Mouse (Mus musculus): ENCODE measurements around the gene Mlh3. TPM values are rescaled to one million over a fixed set of nuclear protein-coding genes. Genes with fewer than 3 reads are reported as not detected.

Mlh3 gene
- polyA plus RNA-seq, 1 experiment, result 0.99 TPM

DNA sequence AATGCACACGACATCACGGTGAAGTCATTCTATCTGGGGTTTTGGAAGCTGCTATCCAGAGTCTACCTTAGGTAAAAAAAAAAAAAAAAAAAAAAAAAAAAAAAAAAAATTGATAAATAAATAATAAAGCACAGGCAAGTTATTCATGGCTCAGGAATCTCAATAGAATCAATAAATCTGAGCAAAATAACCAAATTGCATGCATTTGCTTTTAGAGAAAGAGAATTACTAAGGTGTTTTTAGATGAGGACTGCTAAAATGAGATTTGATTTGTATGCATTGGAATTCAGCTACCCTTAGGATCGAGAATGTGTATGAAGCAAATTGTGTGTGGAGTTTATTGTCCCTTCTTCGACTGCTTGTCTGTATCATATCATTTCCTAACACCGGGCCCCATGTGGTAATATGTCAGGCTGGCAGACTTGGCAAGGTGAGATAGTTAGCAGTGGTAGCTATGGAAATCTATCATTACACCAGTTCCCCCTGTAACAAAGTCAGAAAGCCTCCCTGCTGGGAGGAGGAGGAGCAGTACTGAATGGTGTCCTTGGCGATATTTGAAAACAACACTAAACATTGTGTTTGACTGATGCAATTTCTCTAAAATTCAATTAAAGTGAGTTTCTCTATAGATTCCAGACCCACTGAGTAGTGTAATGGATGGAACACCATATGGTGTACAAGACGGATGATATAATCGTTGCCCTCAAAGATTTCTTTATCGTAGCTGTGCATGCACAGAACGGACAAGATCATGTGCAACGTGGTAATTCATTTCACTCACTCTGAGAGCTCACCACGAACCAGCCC is 10.6 kb upstream of the Mlh3 start:
- TF ChIP-seq POLR2A (IDR thresholded peaks at IDR 0.05; ENCODE audit: low read depth, low read length), result no peak
- TF ChIP-seq CTCF (IDR thresholded peaks at IDR 0.05; ENCODE audit: extremely low read depth, insufficient read length, insufficient replicate concordance, low read depth, low read length), result no peak
- H3K36me3 ChIP-seq (ENCODE audit: control insufficient read depth, insufficient read depth, low read length), result no peaks in the 10 kb centered on the region
- H3K27ac ChIP-seq (ENCODE audit: insufficient read depth, low read depth, low read length), result no peak overlapping the region
- no peaks in the 10 kb centered on the region for H3K27me3 ChIP-seq (ENCODE audit: control insufficient read depth, insufficient read depth, low read length)
- WGBS, result 64% methylated on average over 12 of the region's 12 CpGs
- H3K4me1 ChIP-seq (ENCODE audit: control insufficient read depth, insufficient read depth, insufficient read length, low read length), result no peaks in the 10 kb centered on the region; the same call in 1 of the 2 replicates
- H3K4me3 ChIP-seq (ENCODE audit: low read depth, low read length), result no peak overlapping the region

DNA sequence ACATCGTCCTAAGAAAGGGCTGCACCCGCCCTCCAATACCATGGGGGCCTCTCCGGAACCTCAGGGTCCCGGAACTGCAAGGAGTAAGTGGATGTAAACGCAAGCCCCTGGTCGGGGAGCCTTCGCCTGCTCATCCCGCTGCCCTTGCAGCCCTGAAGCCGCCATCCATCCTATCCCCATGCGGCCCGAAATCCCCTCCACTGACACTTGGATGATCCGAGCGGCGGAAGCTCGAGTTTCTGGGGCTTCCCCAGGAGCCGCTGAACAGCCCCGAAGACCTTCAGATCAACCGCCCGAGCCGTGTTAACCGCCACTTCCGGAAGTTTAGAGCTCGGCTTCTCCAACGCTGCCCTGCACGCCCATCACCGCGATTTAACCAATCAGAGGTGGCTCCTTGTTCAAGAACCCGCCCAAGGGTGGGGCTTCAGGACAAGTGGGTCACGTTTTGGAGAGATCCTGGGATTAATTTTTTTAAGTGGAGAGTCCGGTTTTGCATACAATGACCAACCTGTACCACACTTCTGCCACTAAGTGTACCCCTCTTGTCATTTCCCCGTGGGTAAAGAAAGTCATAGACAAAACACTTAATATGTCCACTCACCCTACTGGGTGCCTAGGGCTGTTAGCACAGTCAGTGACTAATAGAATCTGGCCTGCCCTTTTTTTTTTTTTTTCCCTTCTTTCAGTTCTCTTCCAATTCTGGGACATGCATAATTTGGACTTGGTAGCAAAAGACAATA is 9.9 kb upstream of the Mlh3 start:
- no peak for TF ChIP-seq CTCF (IDR thresholded peaks at IDR 0.05; ENCODE audit: extremely low read depth, insufficient read length, insufficient replicate concordance, low read depth, low read length)
- peak; percentile 74 for TF ChIP-seq POLR2A (IDR thresholded peaks at IDR 0.05; ENCODE audit: low read depth, low read length)
- no peaks in the 10 kb centered on the region for H3K36me3 ChIP-seq (ENCODE audit: control insufficient read depth, insufficient read depth, low read length)
- no peaks in the 10 kb centered on the region for H3K27me3 ChIP-seq (ENCODE audit: control insufficient read depth, insufficient read depth, low read length)
- no peaks in the 10 kb centered on the region; the same call in 1 of the 2 replicates for H3K4me1 ChIP-seq (ENCODE audit: control insufficient read depth, insufficient read depth, insufficient read length, low read length)
- WGBS, result under 1% methylated on average over 31 of the region's 31 CpGs
- peak overlapping the region; percentile 71 for H3K4me3 ChIP-seq (ENCODE audit: low read depth, low read length)
- 0 out of 2 replicates have a peak overlapping the region, but pooled peaks have one; percentile 24 for H3K27ac ChIP-seq (ENCODE audit: insufficient read depth, low read depth, low read length)

DNA sequence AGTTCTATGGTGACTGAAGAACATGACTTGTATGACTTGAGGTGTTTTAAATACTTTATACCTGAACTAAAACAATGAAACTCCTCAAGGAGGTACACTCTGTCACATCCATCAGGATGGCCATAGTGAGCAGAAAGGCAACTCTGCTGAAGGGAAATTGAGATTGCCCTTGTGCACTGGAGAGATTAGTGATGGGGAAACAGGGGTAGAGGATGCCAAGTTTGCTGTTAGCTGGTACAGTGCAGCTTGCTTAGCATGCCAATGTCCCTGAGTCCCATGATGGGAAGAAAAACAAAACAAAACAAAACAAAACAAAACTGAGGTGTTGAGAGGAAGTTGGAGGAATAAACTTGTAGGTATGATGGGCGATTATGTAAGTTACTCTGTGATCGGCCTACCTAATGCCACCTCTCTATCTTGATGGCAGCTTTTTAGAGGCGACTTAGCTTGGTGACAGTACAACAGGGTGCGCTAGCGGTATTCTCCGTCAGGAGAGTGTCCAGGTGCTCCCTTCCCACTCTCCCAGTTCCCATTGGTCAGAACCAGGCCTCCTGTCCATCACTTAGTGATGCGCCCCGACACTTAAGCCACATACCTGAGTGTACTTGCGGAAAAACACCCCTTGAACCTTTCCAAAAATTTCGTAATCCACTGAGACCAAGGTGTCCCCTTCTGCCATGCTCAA is 9.1 kb upstream of the Mlh3 start:
- H3K27me3 ChIP-seq (ENCODE audit: control insufficient read depth, insufficient read depth, low read length), result no peaks in the 10 kb centered on the region
- H3K4me1 ChIP-seq (ENCODE audit: control insufficient read depth, insufficient read depth, insufficient read length, low read length), result no peaks in the 10 kb centered on the region; the same call in 1 of the 2 replicates
- WGBS, result 2% methylated on average over 10 of the region's 10 CpGs
- peak overlapping the region; percentile 71 for H3K4me3 ChIP-seq (ENCODE audit: low read depth, low read length)
- no peaks in the 10 kb centered on the region for H3K36me3 ChIP-seq (ENCODE audit: control insufficient read depth, insufficient read depth, low read length)
- no peak for TF ChIP-seq CTCF (IDR thresholded peaks at IDR 0.05; ENCODE audit: extremely low read depth, insufficient read length, insufficient replicate concordance, low read depth, low read length)
- no peak for TF ChIP-seq POLR2A (IDR thresholded peaks at IDR 0.05; ENCODE audit: low read depth, low read length)
- H3K27ac ChIP-seq (ENCODE audit: insufficient read depth, low read depth, low read length), result 0 out of 2 replicates have a peak overlapping the region, but pooled peaks have one; percentile 24

DNA sequence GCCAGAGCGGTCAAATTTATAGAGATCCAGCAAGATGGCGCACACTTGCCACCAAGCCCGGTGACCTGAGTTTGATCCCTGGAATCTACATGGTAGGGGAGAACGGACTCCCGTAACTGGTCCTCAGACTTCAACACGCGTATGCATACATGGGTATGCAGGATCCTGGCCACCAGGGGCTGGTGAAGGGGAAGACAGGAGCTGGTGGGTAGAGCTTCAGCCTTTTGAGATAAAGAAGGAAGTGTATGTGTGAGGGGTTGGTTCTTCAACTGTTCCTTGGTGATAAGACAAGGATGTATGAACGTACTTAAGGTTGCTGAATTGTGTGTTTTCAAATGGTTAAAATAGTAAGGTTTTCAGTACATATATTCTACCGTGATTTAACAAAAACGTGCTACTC is 8.5 kb upstream of the Mlh3 start:
- Histone ChIP-seq H3K27ac (ENCODE audit: insufficient read depth, low read depth, low read length) (no peak overlapping the region), H3K4me3 (ENCODE audit: low read depth, low read length) (no peak overlapping the region), H3K27me3 (ENCODE audit: control insufficient read depth, insufficient read depth, low read length) (no peaks in the 10 kb centered on the region), H3K36me3 (ENCODE audit: control insufficient read depth, insufficient read depth, low read length) (no peaks in the 10 kb centered on the region), H3K4me1 (ENCODE audit: control insufficient read depth, insufficient read depth, insufficient read length, low read length) (no peaks in the 10 kb centered on the region; the same call in 1 of the 2 replicates)
- TF ChIP-seq POLR2A (IDR thresholded peaks at IDR 0.05; ENCODE audit: low read depth, low read length) (no peak), CTCF (IDR thresholded peaks at IDR 0.05; ENCODE audit: extremely low read depth, insufficient read length, insufficient replicate concordance, low read depth, low read length) (no peak)
- 95% methylated on average over 10 of the region's 10 CpGs for WGBS

DNA sequence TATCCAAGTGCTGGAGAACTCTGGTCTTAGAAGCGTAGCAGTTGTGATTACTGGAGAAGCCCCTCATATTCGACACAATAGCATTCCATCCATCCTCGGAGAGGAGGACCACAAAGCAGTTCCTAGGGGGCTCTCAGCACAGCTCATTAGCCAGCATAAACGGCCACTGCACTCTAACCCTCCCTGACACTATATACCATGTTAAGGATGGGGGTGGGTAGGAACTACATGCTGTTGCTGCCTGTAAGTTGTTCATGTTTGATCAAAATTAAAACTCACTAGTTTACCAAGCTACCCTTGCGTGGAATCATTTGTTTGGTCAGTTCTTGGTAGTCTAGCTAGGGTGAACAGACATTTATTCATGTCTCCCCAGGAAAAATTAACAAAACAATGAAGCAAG is 5.9 kb upstream of the Mlh3 start:
- Histone ChIP-seq H3K27me3 (ENCODE audit: control insufficient read depth, insufficient read depth, low read length) (no peaks in the 10 kb centered on the region), H3K27ac (ENCODE audit: insufficient read depth, low read depth, low read length) (no peak overlapping the region), H3K4me1 (ENCODE audit: control insufficient read depth, insufficient read depth, insufficient read length, low read length) (no peaks in the 10 kb centered on the region; the same call in 1 of the 2 replicates), H3K36me3 (ENCODE audit: control insufficient read depth, insufficient read depth, low read length) (no peaks in the 10 kb centered on the region), H3K4me3 (ENCODE audit: low read depth, low read length) (no peak overlapping the region)
- no peak for TF ChIP-seq POLR2A (IDR thresholded peaks at IDR 0.05; ENCODE audit: low read depth, low read length)
- no peak for TF ChIP-seq CTCF (IDR thresholded peaks at IDR 0.05; ENCODE audit: extremely low read depth, insufficient read length, insufficient replicate concordance, low read depth, low read length)
- 88% methylated on average over 5 of the region's 5 CpGs for WGBS

DNA sequence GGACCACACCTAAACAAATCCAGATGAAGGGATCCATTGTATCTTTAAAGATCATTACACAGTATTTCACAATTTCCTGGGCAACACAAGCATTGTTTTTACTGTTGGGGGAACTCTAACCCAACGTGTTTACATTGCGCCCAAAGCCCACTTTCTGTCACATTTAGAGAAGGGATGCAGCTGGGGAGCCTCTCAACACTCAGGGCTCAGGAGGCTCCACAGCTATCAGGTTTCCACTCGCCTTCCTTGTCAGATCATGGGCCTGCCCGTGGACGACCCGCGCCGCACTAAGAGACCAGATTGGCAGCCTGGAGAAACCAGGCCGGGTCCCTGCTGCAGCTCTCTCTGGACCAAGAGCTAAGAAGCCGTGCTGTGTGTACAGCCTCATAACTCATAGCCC is 3.1 kb upstream of the Mlh3 start:
- TF ChIP-seq CTCF (IDR thresholded peaks at IDR 0.05; ENCODE audit: extremely low read depth, insufficient read length, insufficient replicate concordance, low read depth, low read length) (no peak), POLR2A (IDR thresholded peaks at IDR 0.05; ENCODE audit: low read depth, low read length) (no peak)
- Histone ChIP-seq H3K36me3 (ENCODE audit: control insufficient read depth, insufficient read depth, low read length) (no peaks in the 10 kb centered on the region), H3K4me1 (ENCODE audit: control insufficient read depth, insufficient read depth, insufficient read length, low read length) (no peaks in the 10 kb centered on the region), H3K27ac (ENCODE audit: insufficient read depth, low read depth, low read length) (no peak overlapping the region), H3K4me3 (ENCODE audit: low read depth, low read length) (no peak overlapping the region), H3K27me3 (ENCODE audit: control insufficient read depth, insufficient read depth, low read length) (no peaks in the 10 kb centered on the region)
- 83% methylated on average over 10 of the region's 10 CpGs for WGBS

Measured in small intestine, adult 2 months (tissue).